Mouse (Mus musculus) kidney, adult 9 months (tissue): Measurements from ENCODE around the gene Ttc16.
A peak's percentile ranks its signal among the peaks of the same experiment; 100 is the strongest.

Experiments
- DNase-seq: peaks from one replicate; pipeline ENCODE4 v3.0.0; 2022

The Ttc16 gene

DNA sequence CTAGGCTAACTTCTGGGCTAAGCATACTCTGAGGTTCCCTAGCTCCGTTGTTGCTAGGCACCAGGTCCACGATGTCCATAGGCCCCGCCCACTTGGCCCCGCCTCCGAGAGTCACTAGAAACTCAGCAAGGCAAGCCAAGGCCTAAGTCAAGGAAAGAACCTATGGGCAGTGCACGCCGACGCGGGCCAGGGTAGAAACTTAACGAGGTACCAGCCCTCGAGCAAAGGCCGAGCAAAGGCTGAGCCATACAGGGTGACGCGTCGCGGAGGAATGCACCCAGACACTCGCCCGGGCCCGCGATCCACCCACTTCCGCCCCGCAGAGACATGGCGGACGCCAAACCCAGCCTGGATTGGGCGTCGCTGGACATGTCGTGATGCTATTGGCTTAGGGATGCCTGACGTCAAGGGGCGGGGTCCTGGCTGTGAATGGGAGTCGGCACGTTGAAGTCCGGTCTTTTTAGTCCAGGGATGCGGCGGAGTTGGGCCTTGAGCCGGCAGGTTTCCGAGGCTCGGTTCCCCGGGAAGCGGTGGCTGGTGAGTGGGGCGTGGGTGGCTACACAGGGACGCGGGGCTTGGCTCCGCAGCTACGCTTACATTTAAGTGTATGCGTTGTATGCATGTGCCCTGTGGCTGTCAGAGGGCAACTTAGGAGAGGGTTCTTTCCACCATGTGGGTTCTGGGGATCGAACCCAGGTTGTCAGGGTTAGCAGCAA, at the start of gene Ttc16, which contains the start of gene Ptrh1:
TSS of gene Ttc16 (minus strand) at position 275 of the 716 bp plus-strand sequence.
TSS of gene Ptrh1 (plus strand) at position 428 of the 716 bp plus-strand sequence.
- peak; percentile 99 for DNase-seq

DNA sequence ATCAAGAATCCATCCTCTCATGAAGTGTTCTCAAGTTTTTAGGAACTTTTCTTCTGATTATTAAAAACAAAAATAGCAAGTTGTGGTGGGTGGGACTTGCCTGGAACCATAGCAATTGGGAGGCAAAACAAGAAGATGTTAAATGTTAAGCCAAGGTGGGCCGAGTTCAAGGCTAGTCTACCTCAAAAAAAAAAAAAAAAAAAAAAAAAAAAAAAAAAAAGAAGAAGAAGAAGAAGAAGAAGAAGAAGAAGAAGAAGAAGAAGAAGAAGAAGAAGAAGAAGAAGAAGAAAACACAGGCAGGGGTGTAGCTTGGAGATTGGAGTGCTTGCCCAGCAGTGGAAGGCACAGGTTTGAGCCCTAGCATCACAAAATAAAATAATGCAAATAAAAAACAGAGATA, 49.3 kb upstream of the Ttc16 start:
- DNase-seq, result no peak

DNA sequence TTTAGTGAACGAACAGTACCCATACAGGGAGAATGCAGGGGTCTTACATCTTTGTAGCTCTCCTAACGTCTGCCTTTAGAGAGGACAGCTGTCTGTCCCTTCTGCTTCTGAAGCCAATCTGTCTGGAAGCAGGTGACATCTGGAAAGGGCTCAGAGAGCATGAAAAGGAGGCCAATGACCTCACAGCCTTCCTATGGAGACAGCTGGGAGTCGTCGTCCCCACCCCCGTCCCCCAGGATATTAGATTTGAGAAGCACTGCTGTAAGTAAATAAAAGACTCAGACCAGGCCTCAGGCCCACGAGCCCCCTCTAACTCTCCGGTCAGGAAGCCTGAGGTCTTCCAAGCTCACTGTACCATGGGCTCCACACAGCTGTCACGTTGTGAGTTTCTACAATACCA, 48.7 kb upstream of the Ttc16 start:
- DNase-seq, result no peak

DNA sequence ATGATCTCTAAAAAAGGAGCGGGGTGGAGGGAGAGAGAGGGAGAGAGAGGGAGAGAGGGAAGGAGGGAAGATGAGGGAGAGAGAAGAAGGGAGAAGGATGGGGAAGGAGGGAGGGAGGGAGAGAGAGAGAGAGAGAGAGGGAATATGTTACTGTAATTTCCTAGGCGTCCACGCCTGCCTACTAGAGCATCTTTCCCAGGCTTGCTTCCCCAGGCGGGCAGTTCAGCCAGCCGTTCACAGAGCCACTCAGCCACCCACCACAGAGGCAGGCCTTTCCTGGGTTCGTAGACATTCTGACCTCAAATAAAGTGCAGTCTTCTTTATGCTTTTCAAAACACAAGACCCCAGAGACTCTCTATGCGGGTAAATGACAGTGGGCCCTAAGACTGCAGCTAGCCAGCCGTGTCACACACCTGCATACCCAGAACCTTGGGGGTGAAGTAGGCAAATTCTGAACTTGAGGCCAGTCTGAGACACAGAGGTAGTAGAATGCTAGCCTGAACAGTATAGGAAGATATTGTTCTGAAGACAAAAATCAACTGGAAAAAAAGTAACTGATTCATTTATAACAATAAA, 48.2 kb upstream of the Ttc16 start:
- no peak for DNase-seq

DNA sequence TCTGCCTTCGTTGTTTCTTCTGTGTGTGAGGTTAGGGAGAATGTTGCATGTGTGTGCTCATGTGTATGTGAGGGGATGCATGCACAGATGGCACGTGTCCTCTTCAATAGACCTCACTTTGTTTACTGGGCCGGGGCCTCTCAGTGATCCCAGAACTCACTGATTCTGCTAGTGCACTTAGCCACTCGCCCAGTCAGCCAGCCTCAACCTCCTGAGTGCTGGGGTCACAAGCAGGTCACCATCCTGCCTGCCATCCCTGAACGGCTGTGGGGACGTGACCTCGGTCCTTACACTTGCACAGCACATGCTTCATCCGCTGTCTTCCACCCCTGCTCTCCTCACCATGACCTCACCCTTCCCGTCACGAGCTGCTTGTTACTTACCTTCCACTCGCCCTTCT, 47.7 kb upstream of the Ttc16 start:
- DNase-seq, result no peak

DNA sequence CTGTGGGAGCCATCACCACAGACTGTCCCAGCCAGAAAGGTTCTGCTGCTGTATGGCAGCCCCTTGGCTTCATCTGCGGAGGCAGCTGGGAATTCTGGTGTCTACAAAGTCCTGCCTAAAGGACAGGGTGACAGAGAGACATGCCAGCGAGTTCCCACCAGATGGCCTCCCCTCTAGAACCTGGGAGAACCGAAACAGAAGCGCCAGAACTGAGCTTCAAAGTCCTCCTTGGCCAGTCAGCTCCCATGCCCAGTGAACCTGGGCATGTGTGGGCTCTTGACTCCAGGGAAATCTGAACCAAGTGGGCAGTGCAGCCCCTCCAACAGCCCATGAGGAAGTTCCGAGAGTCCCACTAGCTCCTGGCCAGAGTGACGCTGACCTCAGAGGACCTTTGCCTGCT, 47.2 kb upstream of the Ttc16 start:
- no peak for DNase-seq

DNA sequence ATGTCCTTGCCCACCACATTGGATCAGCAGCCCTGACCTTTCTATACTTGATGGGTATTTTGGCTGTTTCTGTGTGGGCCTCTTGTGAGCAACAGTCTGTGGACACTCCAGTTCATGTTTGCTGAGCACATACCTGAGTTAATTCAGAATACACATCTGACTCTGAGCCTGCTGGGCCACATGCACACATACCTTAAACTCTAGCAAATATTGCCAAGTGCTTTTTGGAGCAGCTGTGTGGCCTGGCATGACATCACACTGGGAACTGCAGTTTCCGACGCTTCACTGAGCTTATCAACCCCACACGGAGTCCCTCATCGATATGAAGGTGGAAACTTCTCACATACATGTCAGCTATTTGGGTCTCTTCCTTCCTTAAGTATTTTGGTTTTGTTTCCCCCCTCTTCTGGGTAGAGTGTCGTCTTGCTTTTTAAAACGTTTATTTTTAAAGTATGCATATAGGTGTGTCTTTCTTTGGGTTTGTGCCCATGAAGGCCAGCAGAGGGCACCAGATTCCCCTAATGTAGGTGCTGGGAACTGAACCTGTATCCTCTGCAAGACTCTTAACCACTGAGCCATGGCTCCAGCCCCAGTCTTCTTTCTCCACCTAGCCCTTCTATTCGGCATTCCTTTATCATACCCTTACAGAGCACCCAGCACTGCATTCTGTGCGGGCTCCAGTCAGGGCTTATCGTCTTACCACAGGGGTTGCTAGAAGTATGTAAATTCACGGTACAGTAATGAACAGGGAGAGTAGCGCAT, 45.8 kb upstream of the Ttc16 start:
- peak; percentile 40 for DNase-seq

DNA sequence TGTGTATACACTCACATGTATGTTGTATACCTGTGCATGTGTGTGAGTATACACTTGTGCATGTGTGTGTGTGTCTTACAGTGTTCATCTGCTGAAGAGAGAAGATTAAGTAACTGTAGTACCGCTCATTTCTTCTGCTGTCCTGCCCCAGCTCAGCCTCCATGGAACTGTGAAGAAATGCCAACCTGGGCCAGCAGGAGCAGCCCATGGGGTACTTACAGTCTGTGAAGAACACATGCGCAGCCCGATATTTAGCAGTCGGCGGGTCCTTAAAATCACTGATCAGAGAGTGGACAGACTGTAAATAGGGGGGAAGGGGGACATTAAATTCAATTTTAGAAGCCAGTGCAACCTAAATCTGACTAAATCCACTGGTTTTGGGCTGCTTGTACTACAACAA, 42.8 kb upstream of the Ttc16 start:
- no peak for DNase-seq

DNA sequence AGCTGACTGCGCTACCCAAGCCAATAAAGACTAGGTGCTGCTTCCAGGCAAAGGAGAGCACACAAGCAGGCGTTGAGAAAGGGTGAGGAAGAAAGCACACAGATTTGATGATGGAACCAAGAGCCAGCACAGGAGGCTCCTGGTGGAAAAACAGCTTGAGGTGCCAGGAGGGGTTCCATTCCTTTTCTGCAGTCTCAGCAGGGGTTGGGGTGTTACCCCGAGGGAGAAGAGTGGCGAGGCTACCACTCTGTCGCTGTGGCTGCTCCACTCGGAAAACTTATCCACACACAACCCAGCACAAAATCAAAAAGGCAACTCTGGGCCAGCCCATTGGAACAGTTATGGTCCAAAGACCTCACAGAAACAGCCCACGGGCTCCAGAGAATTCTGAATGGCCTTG, 42.2 kb upstream of the Ttc16 start:
- DNase-seq, result no peak

DNA sequence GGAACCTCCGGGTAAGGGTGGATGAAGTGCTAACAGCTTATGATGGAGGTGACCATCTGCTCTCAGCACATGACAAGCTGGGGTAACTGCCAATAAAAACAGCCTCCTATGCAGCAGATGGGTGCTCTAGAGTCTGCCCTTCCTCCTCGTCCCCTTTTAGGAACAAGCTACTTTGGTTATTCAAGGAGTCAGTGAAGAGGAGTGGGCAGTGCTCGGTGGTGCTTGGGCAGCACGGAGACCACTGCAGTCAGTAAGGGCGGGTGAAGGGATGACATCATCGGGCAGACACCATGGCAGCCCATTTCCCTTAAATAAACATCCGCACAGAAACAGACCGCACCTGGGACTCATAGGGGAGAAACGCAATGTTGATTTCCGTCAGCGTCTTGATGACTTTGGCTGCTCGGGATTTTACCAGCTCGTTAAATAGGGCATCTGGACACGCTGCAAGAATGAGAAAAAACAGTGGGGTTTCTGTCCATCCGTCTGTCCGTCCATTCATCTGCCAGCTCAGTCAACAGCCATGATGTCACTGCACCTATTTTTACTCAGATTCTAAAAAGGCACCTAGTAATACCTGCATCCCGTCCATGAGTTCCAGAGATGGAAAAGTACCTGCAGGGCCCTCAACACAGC, 41.6 kb upstream of the Ttc16 start:
- no peak for DNase-seq

DNA sequence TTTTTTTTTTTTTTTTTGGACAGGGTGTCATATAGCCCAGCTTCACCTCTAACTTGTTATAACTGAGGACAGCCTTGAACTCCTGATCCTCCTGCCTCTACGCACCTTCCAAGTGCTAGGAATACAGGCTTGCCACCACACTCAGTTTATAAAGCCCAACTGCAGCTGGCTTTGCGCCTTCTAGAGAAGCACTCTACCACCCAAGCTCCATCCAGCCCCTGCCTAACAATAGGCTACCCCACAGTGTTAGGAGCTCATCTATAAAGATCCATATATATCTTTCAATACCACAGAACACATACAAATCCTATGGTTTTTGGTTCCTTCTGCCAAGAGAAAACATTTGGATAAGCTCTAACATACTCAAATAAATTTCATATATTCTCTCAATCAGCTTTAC, 41.1 kb upstream of the Ttc16 start:
- no peak for DNase-seq

DNA sequence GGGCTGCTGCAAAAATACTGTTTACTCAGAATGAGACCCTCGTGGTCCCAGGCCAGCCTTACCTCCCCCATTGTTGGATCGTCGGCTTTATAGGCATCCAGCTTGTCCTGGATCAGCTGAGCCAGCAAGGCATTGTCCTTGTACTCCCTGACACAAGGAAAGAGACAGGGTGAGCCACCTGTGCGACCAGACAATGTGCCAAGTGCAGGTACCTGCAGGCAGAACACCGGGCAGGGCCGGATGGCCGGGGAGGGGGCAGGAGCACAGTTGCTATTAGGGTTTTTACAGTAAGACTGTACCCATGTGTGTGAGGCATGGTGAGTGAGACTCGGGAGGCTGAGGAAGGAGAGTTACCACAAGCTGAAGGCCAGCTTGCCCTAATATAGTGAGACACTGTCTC, 36.5 kb upstream of the Ttc16 start:
- DNase-seq, result no peak

DNA sequence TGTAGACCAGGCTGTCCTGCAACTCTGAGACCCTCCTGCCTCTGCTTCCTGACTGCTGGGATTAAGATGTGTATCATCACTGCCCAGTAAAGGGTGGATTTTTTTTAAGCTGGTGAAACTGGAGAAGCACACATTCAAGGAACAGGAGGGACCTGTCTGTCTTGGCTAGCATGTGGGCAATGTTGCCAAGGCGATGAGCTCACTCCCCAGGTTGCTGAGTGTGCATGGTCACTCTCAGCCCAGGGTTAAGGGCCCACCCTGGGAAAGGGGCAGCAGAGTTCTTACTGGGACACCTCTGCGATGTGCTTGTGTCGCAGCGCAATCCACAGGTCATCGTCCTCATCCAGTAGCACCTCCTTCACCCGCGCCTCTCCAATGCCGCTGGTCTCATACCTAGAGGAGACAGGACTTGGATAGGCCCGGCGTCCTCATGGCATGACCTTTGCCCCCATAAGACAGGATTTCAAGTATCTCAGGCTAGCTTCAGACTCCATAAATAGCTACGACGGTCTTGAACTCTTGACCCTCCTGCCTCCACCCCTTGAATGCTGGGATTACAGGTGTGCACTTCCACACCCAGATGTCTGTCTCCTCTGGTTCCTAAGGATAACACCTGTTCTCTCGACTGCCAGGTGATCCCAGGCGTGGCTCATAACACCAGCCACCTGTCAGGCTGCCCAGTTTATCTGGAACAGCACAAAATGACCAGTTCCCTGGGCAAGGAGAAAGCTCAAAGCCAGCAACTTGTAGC, 33.6 kb upstream of the Ttc16 start:
- DNase-seq, result no peak

DNA sequence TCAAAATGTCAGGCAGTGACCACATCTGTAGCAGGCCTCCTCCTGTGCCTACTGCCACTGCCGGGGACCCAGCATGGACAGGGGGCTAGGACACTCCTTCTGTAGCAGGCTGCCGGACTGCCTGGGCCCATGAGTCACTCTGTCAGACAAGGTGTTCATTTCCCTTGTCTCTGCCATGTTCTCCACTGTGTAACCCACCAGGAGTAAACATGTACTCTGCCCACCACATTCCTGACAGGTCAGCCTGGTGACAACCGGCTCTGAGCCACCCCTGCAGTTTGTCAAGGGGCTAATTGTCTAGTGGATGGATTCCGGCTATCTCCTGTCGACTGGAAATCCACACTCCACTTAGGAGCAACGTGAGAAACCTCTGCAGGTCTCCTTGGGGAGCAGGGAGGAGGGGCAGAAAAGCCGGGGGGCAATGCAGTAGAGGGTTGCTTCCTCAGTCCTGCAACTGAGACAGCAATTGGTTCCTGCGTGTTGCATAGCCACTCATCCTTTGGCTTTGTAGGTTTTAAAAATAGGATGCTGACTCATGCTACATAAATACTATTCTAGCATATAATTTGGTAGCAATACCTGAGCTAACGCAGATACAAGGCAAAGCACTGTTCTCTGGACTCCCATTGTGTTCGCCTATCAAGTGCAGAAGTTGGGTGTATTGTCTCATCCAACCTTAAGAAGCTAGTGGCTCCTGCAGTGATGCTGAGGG, 23.0 kb upstream of the Ttc16 start:
- DNase-seq, result no peak

DNA sequence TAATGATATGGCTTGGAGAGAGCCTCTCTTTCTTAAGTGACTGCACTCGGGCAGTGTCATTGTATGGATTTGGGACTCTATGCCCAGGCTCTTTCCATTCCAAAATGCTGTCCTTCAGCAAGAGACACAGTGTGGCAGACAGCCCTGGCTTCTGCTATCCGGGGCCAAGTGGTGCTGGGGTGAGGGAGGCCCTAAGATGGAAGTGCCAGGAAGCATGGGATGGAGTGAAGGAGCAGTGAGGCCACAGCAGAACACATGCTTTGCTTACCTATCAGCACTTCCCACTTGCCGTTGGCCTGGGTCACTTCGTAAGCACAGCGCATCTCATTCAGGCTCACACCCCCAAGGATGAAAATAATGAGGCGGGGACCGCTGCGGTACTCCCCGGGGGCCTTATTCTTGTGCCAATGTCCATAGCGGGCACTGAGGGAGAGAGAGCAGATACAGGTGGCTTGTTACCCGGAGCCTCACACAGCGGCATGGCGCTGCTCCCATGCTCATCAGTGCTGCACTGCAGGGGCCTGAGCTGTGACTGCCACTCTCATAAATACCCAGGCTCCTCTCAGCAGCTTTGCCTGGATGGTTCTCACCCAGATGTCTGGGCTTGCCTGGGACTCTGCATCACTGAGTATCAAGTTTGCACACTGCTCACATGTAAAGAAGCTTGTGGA, 20.4 kb upstream of the Ttc16 start:
- no peak for DNase-seq

DNA sequence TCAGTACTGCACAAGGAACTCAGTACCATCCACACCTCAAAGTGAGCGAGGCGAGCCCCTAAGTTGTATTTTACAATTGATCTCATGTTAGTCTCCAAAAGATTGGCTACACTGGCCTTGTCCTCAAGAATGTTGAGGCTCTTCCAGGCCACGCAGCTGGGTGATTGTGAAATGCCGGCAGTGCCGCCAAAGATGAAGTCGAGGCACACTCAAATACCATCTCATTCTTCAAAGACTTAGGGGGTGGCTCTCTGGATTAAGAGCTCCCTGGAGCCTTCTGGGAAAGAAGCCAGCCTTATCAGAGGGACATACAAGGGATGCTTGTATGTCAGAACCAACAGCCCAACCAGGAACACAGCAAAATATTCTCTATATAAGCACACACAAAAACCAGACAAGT, 15.9 kb upstream of the Ttc16 start:
- no peak for DNase-seq

DNA sequence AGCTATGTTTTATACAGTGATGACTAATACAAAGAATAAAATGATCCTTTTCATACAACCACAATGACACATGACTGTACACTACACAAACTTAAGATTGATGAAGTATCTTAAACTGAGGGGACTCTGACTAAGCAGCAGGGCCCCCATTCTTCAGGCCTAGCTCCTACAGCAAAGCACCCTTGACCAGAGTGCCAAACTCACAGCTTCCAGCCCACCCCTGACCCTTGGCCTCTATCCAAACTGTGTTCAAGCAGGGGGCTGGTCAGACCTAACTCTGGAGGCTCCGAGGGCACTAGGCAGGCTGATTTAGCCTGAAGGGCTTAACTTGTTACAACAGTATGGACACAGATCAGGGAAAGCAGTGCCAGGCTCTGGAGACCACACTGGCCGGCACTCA, 13.1 kb upstream of the Ttc16 start:
- no peak for DNase-seq

DNA sequence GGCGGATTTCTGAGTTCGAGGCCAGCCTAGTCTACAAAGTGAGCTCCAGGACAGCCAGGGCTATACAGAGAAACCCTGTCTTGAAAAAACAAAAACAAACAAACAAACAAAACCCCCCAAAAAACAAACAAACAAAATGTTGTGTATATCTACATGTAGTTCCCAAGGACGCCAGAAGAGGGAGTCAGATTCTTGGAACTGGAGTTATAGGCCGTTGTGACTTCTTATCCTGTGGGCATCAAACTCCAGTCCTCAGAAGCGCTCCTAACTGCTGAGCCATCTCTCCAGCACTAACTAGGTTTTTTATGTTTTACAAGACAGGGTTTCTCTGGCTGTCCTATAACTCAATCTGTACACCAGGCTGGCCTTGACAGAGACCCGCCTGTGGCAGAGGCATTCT, 11.7 kb upstream of the Ttc16 start:
- DNase-seq, result no peak

DNA sequence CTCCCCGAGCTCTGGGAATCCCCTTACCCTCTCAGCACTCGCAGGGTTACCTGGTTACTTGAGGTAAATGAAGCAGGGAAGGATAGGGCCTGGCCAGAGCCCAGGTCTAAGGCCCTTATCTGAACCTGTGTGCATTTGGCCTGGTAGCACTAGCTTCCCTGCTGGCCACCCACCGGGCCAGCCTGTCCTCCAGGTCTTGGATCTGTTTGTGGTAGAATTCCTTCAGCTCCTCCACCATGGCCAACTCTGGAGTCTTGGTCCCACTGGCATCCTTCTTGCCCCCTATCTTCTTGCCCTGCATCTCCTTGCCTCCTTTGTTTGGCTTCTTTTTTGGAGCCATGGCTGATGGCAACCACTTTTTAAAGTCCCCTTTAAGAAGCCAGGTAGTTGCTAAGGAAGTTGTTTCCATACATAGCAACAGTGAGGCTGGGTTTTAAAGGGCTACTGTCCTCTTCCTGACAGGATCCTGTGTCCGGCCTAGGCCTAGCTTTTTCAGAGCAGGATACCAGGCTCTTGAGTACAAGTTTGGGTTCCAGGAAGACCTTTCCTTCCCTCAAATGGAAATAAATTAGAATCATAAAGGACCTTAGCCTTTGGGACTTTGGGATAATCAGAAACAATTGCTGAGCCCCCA, 8.7 kb upstream of the Ttc16 start, which contains the start of gene Cfap157:
TSS of gene Cfap157 (minus strand) at position 381 of the 634 bp plus-strand sequence.
- peak; percentile 46 for DNase-seq

DNA sequence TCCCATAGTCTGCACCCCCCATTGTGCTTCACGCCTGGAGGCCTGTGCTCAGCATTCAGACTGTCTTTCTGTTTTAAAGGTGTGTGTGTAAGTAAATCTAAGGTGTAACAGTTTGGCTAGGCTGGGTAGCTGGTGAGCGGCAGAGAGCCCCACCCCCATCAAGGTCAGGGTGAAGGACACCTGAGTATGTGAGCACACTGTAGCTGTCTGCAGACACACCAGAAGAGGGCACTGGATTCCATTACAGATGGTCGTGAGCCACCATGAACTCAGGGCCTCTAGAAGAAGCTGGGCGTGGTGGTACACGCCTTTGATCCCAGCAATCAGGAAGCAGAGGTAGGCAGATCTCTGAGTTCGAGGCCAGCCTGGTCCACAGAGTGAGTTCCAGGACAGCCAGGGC, 6.3 kb upstream of the Ttc16 start:
- DNase-seq, result no peak

DNA sequence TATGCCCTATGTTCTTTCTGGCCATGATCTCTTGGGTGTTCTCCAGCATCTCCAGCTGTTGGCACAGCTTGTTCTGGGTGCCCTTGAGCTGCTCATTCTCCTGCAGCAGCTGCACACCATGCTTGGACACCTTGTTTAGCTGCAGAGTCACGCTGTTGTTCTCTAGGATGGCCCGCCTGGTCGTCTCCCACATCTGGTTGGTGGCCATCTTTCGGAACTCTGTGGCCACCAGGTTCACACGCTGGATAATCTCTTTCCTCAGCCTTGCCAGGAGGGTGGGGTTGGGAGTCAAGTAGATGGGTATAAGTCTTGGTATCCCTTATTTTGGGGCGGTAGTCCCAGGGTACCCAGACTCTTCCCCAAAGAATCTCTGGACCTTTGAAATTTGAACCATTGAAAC, 4.3 kb upstream of the Ttc16 start:
- DNase-seq, result no peak
